Mouse (Mus musculus): ENCODE results near the gene Mipep. TPM values are rescaled to one million over a fixed set of nuclear protein-coding genes. Genes with fewer than 3 reads are reported as not detected.

The Mipep gene
- polyA plus RNA-seq, 1 experiment, result 10.3 TPM

GRCm38 (mm10) chr14:60848194-60848593 lies 63.8 kb downstream of the Mipep start:
- no peak for DNase-seq

GRCm38 (mm10) chr14:60850101-60850500 lies 65.7 kb downstream of the Mipep start:
- no peak for DNase-seq
- Histone ChIP-seq H3K27ac (ENCODE audit: control insufficient read depth, insufficient read depth, low read length) (no peak overlapping the region), H3K4me1 (replicated peaks; ENCODE audit: control insufficient read depth, insufficient read depth, low read length) (no peaks in the 10 kb centered on the region), H3K36me3 (ENCODE audit: control insufficient read depth, insufficient read depth, low read length) (no peaks in the 10 kb centered on the region), H3K4me3 (ENCODE audit: control insufficient read depth, insufficient read depth, low read length) (no peak overlapping the region), H3K27me3 (ENCODE audit: control insufficient read depth, insufficient read depth, low read length) (no peaks in the 10 kb centered on the region)
- 96% methylated on average over 14 of the region's 14 CpGs for WGBS
- no peak for TF ChIP-seq CTCF (IDR thresholded peaks at IDR 0.05; ENCODE audit: borderline replicate concordance, control insufficient read depth, extremely low read depth, insufficient read depth, low read length, poor library complexity)
- TF ChIP-seq POLR2A (IDR thresholded peaks at IDR 0.05; ENCODE audit: control insufficient read depth, extremely low read depth, insufficient read depth, low read length, poor library complexity), result no peak

More at GRCm38 (mm10) chr14:60848194-60848593, 63.8 kb downstream of the Mipep start:
- WGBS, result 96% methylated on average over 5 of the region's 5 CpGs
- Histone ChIP-seq H3K27me3 (ENCODE audit: control insufficient read depth, insufficient read depth, low read length) (no peaks in the 10 kb centered on the region), H3K4me1 (replicated peaks; ENCODE audit: control insufficient read depth, insufficient read depth, low read length) (no peaks in the 10 kb centered on the region), H3K4me3 (ENCODE audit: control insufficient read depth, insufficient read depth, low read length) (no peak overlapping the region), H3K27ac (ENCODE audit: control insufficient read depth, insufficient read depth, low read length) (no peak overlapping the region), H3K36me3 (ENCODE audit: control insufficient read depth, insufficient read depth, low read length) (no peaks in the 10 kb centered on the region)
- TF ChIP-seq POLR2A (IDR thresholded peaks at IDR 0.05; ENCODE audit: control insufficient read depth, extremely low read depth, insufficient read depth, low read length, poor library complexity), result no peak
- TF ChIP-seq CTCF (IDR thresholded peaks at IDR 0.05; ENCODE audit: borderline replicate concordance, control insufficient read depth, extremely low read depth, insufficient read depth, low read length, poor library complexity), result no peak

- TF ChIP-seq POLR2A (IDR thresholded peaks at IDR 0.05; ENCODE audit: control insufficient read depth, extremely low read depth, insufficient read depth, low read length, poor library complexity), result no peak
- TF ChIP-seq CTCF (IDR thresholded peaks at IDR 0.05; ENCODE audit: borderline replicate concordance, control insufficient read depth, extremely low read depth, insufficient read depth, low read length, poor library complexity), result no peak
- no peak overlapping the region for H3K27ac ChIP-seq (ENCODE audit: control insufficient read depth, insufficient read depth, low read length)
- no peaks in the 10 kb centered on the region for H3K36me3 ChIP-seq (ENCODE audit: control insufficient read depth, insufficient read depth, low read length)
- H3K27me3 ChIP-seq (ENCODE audit: control insufficient read depth, insufficient read depth, low read length), result no peaks in the 10 kb centered on the region
- no peaks in the 10 kb centered on the region for H3K4me1 ChIP-seq (replicated peaks; ENCODE audit: control insufficient read depth, insufficient read depth, low read length)
- DNase-seq, result no peak
- H3K4me3 ChIP-seq (ENCODE audit: control insufficient read depth, insufficient read depth, low read length), result no peak overlapping the region
- WGBS, result 98% methylated on average over 5 of the region's 5 CpGs
These were observed 67.3 kb downstream of the Mipep start for GRCm38 (mm10) chr14:60851632-60852031.

GRCm38 (mm10) chr14:60856199-60856912 lies 72.0 kb downstream of the Mipep start:
- no peak overlapping the region for H3K4me3 ChIP-seq (ENCODE audit: control insufficient read depth, insufficient read depth, low read length)
- 93% methylated on average over 7 of the region's 7 CpGs for WGBS
- H3K4me1 ChIP-seq (replicated peaks; ENCODE audit: control insufficient read depth, insufficient read depth, low read length), result no peaks in the 10 kb centered on the region
- no peaks in the 10 kb centered on the region for H3K27me3 ChIP-seq (ENCODE audit: control insufficient read depth, insufficient read depth, low read length)
- H3K36me3 ChIP-seq (ENCODE audit: control insufficient read depth, insufficient read depth, low read length), result no peaks in the 10 kb centered on the region
- H3K27ac ChIP-seq (ENCODE audit: control insufficient read depth, insufficient read depth, low read length), result no peak overlapping the region
- TF ChIP-seq POLR2A (IDR thresholded peaks at IDR 0.05; ENCODE audit: control insufficient read depth, extremely low read depth, insufficient read depth, low read length, poor library complexity) (no peak), CTCF (IDR thresholded peaks at IDR 0.05; ENCODE audit: borderline replicate concordance, control insufficient read depth, extremely low read depth, insufficient read depth, low read length, poor library complexity) (no peak)
- DNase-seq, result no peak

GRCm38 (mm10) chr14:60856913-60857300 lies 72.5 kb downstream of the Mipep start:
- H3K36me3 ChIP-seq (ENCODE audit: control insufficient read depth, insufficient read depth, low read length), result no peaks in the 10 kb centered on the region
- H3K4me1 ChIP-seq (replicated peaks; ENCODE audit: control insufficient read depth, insufficient read depth, low read length), result no peaks in the 10 kb centered on the region
- H3K27ac ChIP-seq (ENCODE audit: control insufficient read depth, insufficient read depth, low read length), result no peak overlapping the region
- DNase-seq, result no peak
- no peak overlapping the region for H3K4me3 ChIP-seq (ENCODE audit: control insufficient read depth, insufficient read depth, low read length)
- TF ChIP-seq CTCF (IDR thresholded peaks at IDR 0.05; ENCODE audit: borderline replicate concordance, control insufficient read depth, extremely low read depth, insufficient read depth, low read length, poor library complexity), result no peak
- TF ChIP-seq POLR2A (IDR thresholded peaks at IDR 0.05; ENCODE audit: control insufficient read depth, extremely low read depth, insufficient read depth, low read length, poor library complexity), result no peak
- no peaks in the 10 kb centered on the region for H3K27me3 ChIP-seq (ENCODE audit: control insufficient read depth, insufficient read depth, low read length)
- WGBS, result 93% methylated on average over 7 of the region's 7 CpGs

GRCm38 (mm10) chr14:60863396-60863795 lies 79.0 kb downstream of the Mipep start:
- no peaks in the 10 kb centered on the region for H3K27me3 ChIP-seq (ENCODE audit: control insufficient read depth, insufficient read depth, low read length)
- no peak for DNase-seq
- TF ChIP-seq POLR2A (IDR thresholded peaks at IDR 0.05; ENCODE audit: control insufficient read depth, extremely low read depth, insufficient read depth, low read length, poor library complexity) (no peak), CTCF (IDR thresholded peaks at IDR 0.05; ENCODE audit: borderline replicate concordance, control insufficient read depth, extremely low read depth, insufficient read depth, low read length, poor library complexity) (no peak)
- H3K4me3 ChIP-seq (ENCODE audit: control insufficient read depth, insufficient read depth, low read length), result no peak overlapping the region
- H3K36me3 ChIP-seq (ENCODE audit: control insufficient read depth, insufficient read depth, low read length), result no peaks in the 10 kb centered on the region
- WGBS, result 82% methylated on average over 3 of the region's 3 CpGs
- H3K4me1 ChIP-seq (replicated peaks; ENCODE audit: control insufficient read depth, insufficient read depth, low read length), result no peaks in the 10 kb centered on the region
- H3K27ac ChIP-seq (ENCODE audit: control insufficient read depth, insufficient read depth, low read length), result no peak overlapping the region
